Mouse (Mus musculus) spleen, adult 2 months (tissue): ENCODE measurements around the gene Vps13d.

ENCODE experiments used
- CTCF ChIP-seq: fragments of 200-500 bp; IDR thresholded peaks from 2 replicates; pipeline ENCODE4 v1.5.1; 2011; ENCODE audit warnings: mild to moderate bottlenecking, inconsistent platforms; ENCODE audit not compliant: insufficient read depth, insufficient read length, insufficient replicate concordance; ENCODE audit errors: extremely low read depth
- POLR2A ChIP-seq: fragments of 200-500 bp; IDR thresholded peaks from 2 replicates; pipeline ENCODE4 v1.6.1; 2011; ENCODE audit warnings: low read depth, low read length, inconsistent platforms

GRCm38 (mm10) chr4:145013187-145013586 lies 181.6 kb downstream of the Vps13d start:
- no peak for TF ChIP-seq CTCF
- no peak for TF ChIP-seq POLR2A
